Mouse (Mus musculus) midbrain, embryonic 16.5 days (tissue): ENCODE results near the gene Fem1b. TPM values are rescaled to one million over a fixed set of nuclear protein-coding genes. Genes with fewer than 3 reads are reported as not detected.
A peak's percentile ranks its signal among the peaks of the same experiment; 100 is the strongest.

Source experiments
- ATAC-seq: fragments of 200-750 bp; cut with Nextera tagmentation; 2 replicates; pipeline ENCODE4 v1.8.0; 2017; ENCODE audit warnings: moderate TSS enrichment
- H3K27ac ChIP-seq: fragments of 300-500 bp; sonication (generic); 2 replicates; pipeline ENCODE4 v1.5.1; 2014; ENCODE audit warnings: mild to moderate bottlenecking, low read length, mixed read lengths
- H3K27me3 ChIP-seq: fragments of 300-500 bp; sonication (generic); 2 replicates; pipeline ENCODE4 v1.6.1; 2014; ENCODE audit warnings: low read depth, low read length, mixed read lengths; ENCODE audit not compliant: control insufficient read depth, insufficient read depth
- H3K36me3 ChIP-seq: fragments of 300-500 bp; sonication (generic); 2 replicates; pipeline ENCODE4 v1.6.1; 2014; ENCODE audit warnings: mild to moderate bottlenecking, low read length, moderate library complexity, mixed read lengths; ENCODE audit not compliant: control insufficient read depth, insufficient read depth
- H3K4me1 ChIP-seq: fragments of 300-500 bp; sonication (generic); 2 replicates; pipeline ENCODE4 v1.6.1; 2014; ENCODE audit warnings: mild to moderate bottlenecking, low read length, mixed read lengths; ENCODE audit not compliant: control insufficient read depth, insufficient read depth
- H3K4me2 ChIP-seq: fragments of 300-500 bp; sonication (generic); 2 replicates; pipeline ENCODE4 v1.6.1; 2014; ENCODE audit warnings: mild to moderate bottlenecking, low read length, mixed read lengths
- H3K4me3 ChIP-seq: fragments of 300-500 bp; sonication (generic); 2 replicates; pipeline ENCODE4 v1.5.1; 2014; ENCODE audit warnings: low read depth, mild to moderate bottlenecking, low read length, moderate library complexity, mixed read lengths
- H3K9ac ChIP-seq: fragments of 300-500 bp; sonication (generic); 2 replicates; pipeline ENCODE4 v1.6.1; 2014; ENCODE audit warnings: low read depth, low read length, mixed read lengths
- H3K9me3 ChIP-seq: fragments of 300-500 bp; sonication (generic); replicated peaks from 2 replicates; pipeline ENCODE4 v1.6.1; 2014; ENCODE audit warnings: mild to moderate bottlenecking, low read length, mixed read lengths; ENCODE audit not compliant: control insufficient read depth, poor library complexity, severe bottlenecking
- WGBS: fragments of 180-500 bp; shearing (Covaris S2); extraction: QIAGEN DNeasy Blood & Tissue Kit; methylation state at CpG from one replicate; pipeline ENCODE4 v1.1.7; 2014; 5-methylcytosine and 5-hydroxymethylcytosine counted together
- polyA plus RNA-seq: library from polyadenylated mRNA; unstranded; fragments of >200 nt; fragmentation: Nextera tagmentation; extraction: Ambion mirVana; gene quantifications from 2 replicates; pipeline ENCODE4 v1.2.1, GENCODE M21; 2015

The Fem1b gene
- polyA plus RNA-seq, 1 experiment from 2014 or later, result 64.5 TPM

DNA sequence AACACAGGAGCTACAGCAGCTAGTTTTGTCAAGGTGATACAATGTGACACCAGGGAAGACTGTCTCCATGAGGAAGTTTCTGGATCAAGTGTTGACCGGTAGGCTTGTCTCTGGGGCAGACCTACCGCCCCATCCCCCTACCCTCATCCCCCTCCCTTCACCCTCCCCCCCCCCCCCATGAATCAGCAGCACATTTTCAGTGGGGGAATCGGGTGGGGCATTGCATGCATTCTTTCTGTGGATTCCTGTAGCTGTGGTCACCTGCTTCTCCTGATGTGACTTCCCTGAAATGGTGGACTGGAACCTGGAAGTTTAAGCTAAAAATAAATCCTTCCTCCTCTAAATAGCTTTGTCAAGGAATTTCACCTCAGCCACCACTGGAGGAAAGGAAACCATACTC lies 7.8 kb upstream of the Fem1b start:
- no peaks in the 10 kb centered on the region for H3K4me1 ChIP-seq
- H3K27ac ChIP-seq, result no peak overlapping the region
- no peak for ATAC-seq
- H3K4me2 ChIP-seq, result no peak overlapping the region
- WGBS, result 83% methylated on average over 3 of the region's 3 CpGs
- no peaks in the 10 kb centered on the region for H3K36me3 ChIP-seq
- H3K27me3 ChIP-seq, result no peaks in the 10 kb centered on the region
- H3K9ac ChIP-seq, result no peak overlapping the region
- no peak overlapping the region for H3K4me3 ChIP-seq
- no peaks in the 10 kb centered on the region for H3K9me3 ChIP-seq

DNA sequence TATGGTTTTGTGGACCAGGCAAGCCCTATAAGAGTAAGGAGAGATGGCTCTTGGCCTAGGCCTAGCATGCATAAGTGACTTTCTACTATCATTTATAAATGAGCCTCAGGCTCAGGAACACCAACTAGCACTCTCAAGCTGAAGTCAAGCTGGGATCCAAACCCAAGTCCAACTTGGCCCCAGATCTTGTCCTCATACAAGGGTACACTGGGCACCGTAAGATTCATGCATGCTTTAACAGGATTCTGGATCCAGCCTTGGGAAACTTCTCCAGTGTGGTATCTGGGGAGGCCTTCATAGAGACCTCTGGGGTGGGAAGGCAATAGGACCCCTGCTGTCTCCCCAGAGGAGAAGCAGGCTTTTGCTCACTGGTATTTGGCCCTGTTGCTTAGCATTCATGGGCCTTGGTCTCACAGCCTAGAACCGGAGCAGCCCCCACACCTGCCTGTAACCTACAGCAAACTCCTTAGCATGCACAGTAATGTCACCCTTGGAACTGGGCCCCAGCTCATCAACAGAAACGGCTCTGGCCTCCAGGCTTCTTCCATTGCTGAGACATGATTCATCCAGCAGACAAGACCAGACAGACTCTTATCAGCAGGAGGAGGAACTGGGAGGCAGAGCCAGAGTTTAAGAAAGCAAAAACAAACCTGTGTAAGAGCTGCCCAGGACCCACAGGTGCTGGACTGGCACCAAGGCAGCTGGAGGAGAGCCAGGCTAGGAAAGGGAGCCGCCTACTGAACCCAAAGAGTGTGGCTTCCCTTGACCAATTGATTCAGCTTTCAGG lies 6.3 kb upstream of the Fem1b start:
- Histone ChIP-seq H3K9ac (no peak overlapping the region), H3K4me1 (no peaks in the 10 kb centered on the region), H3K27me3 (no peaks in the 10 kb centered on the region), H3K9me3 (no peaks in the 10 kb centered on the region), H3K4me3 (no peak overlapping the region), H3K36me3 (no peaks in the 10 kb centered on the region), H3K4me2 (no peak overlapping the region), H3K27ac (no peak overlapping the region)
- 77% methylated on average over 4 of the region's 4 CpGs for WGBS
- ATAC-seq, result no peak

GRCm38 (mm10) chr9:62817099-62817571 lies 5.4 kb upstream of the Fem1b start:
- WGBS, result 56% methylated on average over 12 of the region's 12 CpGs
- Histone ChIP-seq H3K9ac (no peak overlapping the region), H3K27ac (no peak overlapping the region), H3K4me1 (peaks cover 5% of the 10 kb centered on the region), H3K9me3 (no peaks in the 10 kb centered on the region), H3K4me3 (no peak overlapping the region), H3K4me2 (no peak overlapping the region), H3K27me3 (no peaks in the 10 kb centered on the region), H3K36me3 (no peaks in the 10 kb centered on the region)
- no peak for ATAC-seq

DNA sequence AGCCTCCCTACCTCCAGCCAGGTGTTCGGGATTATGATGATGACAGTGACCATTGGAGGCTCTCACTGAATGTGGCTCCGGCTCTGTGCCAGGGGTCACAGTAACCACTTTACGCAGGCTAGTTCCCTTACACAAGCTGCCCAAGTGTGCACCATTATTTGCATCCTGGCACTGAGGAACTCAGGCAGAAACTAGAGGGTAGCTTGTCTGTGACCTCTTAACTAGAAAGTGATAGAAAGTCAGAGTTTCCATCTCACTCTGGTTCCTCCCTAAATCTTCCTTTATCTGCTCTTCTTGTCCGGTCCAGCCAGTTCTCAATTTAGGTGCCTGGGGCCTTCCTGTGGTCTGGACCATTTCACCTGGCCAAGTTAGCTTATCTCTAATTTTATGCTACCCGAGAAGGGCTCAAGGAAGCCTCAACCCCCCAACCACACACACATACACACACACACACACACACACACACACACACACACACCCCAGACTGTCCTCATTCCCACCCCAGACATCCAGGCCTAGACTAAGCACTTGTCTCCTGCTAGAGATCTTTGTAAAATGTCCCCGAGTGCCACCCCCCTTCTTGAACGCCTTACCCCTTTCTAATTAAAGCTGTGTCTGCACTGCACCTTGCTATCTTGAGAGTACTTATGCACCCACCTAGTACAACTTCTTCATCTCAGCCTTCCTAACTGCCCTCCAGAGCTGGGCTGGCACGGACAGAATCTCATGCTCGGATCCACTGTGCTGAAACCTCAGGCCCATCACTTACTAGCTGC lies 4.8 kb upstream of the Fem1b start:
- no peaks in the 10 kb centered on the region for H3K36me3 ChIP-seq
- H3K9ac ChIP-seq, result no peak overlapping the region
- no peak overlapping the region for H3K4me2 ChIP-seq
- H3K9me3 ChIP-seq, result no peaks in the 10 kb centered on the region
- H3K4me3 ChIP-seq, result no peak overlapping the region
- ATAC-seq, result no peak
- 84% methylated on average over 9 of the region's 9 CpGs for WGBS
- no peak overlapping the region for H3K27ac ChIP-seq
- H3K27me3 ChIP-seq, result no peaks in the 10 kb centered on the region
- H3K4me1 ChIP-seq, result peaks cover 6% of the 10 kb centered on the region

DNA sequence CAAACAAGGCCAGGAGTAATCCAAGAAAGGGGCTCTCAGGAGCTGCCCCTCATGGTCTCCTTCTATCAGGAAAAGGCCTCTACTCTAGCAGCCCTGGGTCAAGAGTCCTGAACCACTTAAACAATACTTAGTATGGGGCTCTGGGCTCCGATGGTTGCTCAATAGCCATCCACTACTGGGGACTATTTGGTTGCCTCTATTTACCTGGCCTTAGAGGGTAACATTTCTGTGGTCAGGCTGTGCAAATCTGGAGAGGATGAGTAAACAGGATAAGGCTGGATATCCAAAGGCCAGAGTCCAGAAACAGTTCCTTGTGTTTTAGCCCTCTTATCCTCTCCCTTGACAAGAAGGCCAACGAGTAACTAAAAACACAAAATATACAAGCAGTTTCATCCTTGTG lies 3.0 kb upstream of the Fem1b start:
- H3K4me3 ChIP-seq, result no peak overlapping the region
- 80% methylated on average over 2 of the region's 2 CpGs for WGBS

DNA sequence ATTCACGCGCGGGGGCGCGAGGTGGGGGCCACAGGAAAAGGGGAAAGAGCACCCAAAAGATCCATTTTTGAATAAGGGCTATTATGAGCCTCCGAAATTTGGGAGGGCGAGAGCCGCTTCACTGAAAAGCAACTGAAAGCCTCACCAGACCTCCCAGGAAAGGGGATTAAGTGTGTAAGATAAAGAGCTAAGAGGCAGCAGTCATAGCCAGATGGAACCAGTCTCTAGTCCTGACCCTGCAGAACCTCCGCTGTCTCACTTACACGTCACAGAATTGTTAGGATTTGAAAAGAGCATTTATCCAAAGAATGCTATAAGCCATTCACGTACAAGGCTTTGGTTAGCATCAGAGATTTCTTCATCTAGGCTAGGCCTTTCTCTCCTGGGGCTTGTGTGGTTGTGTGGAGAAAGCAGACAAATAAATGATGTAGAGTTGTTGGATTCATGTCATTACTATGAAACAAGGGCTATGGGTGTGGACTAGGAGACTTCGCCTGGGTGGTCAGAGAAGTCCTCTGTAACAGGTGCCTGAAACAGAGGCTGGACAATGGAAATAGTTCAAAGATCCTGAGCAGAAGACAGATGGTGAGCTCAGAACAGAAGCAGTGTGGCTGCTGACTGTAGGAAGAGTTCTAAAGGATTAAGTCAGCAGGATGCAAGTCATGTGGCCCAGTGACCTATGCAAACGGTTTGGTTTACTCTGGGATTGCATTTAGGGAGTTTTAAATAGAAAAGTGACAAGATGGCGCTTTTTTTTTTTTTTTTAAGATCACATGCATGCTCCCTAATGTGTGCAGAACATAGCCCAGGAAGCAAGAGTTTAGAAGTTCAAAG lies 699 bp upstream of the Fem1b start:
- 3% methylated on average over 14 of the region's 14 CpGs for WGBS
- Histone ChIP-seq H3K4me1 (peaks cover 21% of the 10 kb centered on the region), H3K27me3 (no peaks in the 10 kb centered on the region), H3K27ac (peak overlapping the region; percentile 99), H3K4me3 (peak overlapping the region; percentile 88), H3K9me3 (no peaks in the 10 kb centered on the region), H3K4me2 (peak overlapping the region; percentile 85), H3K36me3 (no peaks in the 10 kb centered on the region), H3K9ac (peak overlapping the region; percentile 98)
- peak; percentile 40 for ATAC-seq

More for the DNA sequence above, 3.0 kb upstream of the Fem1b start:
- no peak for ATAC-seq
- Histone ChIP-seq H3K27ac (no peak overlapping the region), H3K9ac (no peak overlapping the region), H3K4me2 (no peak overlapping the region), H3K4me1 (peaks cover 6% of the 10 kb centered on the region), H3K36me3 (no peaks in the 10 kb centered on the region), H3K27me3 (no peaks in the 10 kb centered on the region), H3K9me3 (no peaks in the 10 kb centered on the region)

GRCm38 (mm10) chr9:62810543-62811515 lies 905 bp downstream of the Fem1b start:
- no peaks in the 10 kb centered on the region for H3K36me3 ChIP-seq
- WGBS, result under 1% methylated on average over 58 of the region's 58 CpGs
- peak; percentile 71 for ATAC-seq
- peak overlapping the region; percentile 98 for H3K9ac ChIP-seq
- H3K9me3 ChIP-seq, result no peaks in the 10 kb centered on the region
- peaks cover 21% of the 10 kb centered on the region for H3K4me1 ChIP-seq
- H3K4me3 ChIP-seq, result peak overlapping the region; percentile 88
- no peaks in the 10 kb centered on the region for H3K27me3 ChIP-seq
- H3K27ac ChIP-seq, result peak overlapping the region; percentile 99
- peak overlapping the region; percentile 84 for H3K4me2 ChIP-seq

- 15% methylated on average over 8 of the region's 8 CpGs for WGBS
- Histone ChIP-seq H3K4me1 (peaks cover 21% of the 10 kb centered on the region), H3K9me3 (no peaks in the 10 kb centered on the region), H3K27ac (peak overlapping the region; percentile 99), H3K4me2 (peak overlapping the region; percentile 84), H3K9ac (peak overlapping the region; percentile 98), H3K36me3 (no peaks in the 10 kb centered on the region), H3K4me3 (peak overlapping the region; percentile 88), H3K27me3 (no peaks in the 10 kb centered on the region)
- no peak for ATAC-seq
These were observed 1.6 kb downstream of the Fem1b start for GRCm38 (mm10) chr9:62810095-62810494.
